Mouse (Mus musculus) T-helper 1 cell (primary cell): ENCODE results near the gene Slc26a6.

Experiments
- in situ Hi-C: fragments of 300-600 bp; cut with MboI, MseI; formaldehyde crosslinking; loops from one replicate; pipeline ENCODE4 v1.15.1; 2025; ENCODE audit warnings: high pct_unique_total_duplicates

The Slc26a6 gene

GRCm38 (mm10) chr9:108949967-108950728 lies 97.1 kb downstream of the Slc26a6 start:
- in situ Hi-C loops, result no loop called here

GRCm38 (mm10) chr9:108953081-108953636 lies 100.1 kb downstream of the Slc26a6 start, which contains the start of gene Col7a1:
Gene Col7a1, plus strand, starts transcription at chr9:108953586.
- in situ Hi-C loops, result no loop called here

GRCm38 (mm10) chr9:108955241-108955640 lies 102.2 kb downstream of the Slc26a6 start:
- in situ Hi-C loops, result no loop called here

- in situ Hi-C loops, result no loop called here
Measured at GRCm38 (mm10) chr9:108955846-108956245, 102.8 kb downstream of the Slc26a6 start.
